Comparison of ENCODE assay signal across 28 mouse cellular contexts in the genomic region with DNA sequence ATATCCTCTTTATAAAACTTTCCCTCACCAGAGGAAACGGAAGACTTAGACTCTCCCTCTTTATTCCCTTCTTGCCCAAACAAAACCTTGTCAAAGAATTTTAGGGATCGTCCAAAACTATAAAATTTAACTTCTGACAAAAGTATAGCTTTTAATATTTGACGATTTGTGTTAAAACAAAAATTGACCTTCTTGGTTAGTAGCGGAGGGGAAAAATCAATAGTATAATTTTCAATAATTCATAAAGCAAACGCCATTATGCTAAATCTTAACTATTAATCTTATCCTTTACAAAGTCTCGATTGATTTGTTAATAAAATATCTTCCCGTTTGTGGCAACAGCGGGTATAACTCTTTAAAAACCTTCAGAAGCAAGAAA. TPM values are rescaled to one million over a fixed set of nuclear protein-coding genes. Genes with fewer than 3 reads are reported as not detected.
A peak's percentile ranks its signal among the peaks of the same experiment; 100 is the strongest.
DNase-seq lines count a peak whose midpoint lies in the region; ATAC-seq lines count a peak whose summit lies in the region.
"Had no signal": no experiment of that assay in that cellular context is flagged by ENCODE, and none has a peak within 500 bp of the region (broad histone marks: within the 10 kb centered on the region; RNA-seq: fewer than 3 reads in every experiment).

No protein-coding gene starts in this region.

- 10% methylated on average over 8 of the region's 8 CpGs for WGBS in intestine, embryonic 16.5 days
- WGBS in intestine, embryonic 15.5 days = 12% methylated on average over 8 of the region's 8 CpGs
- 9% methylated on average over 8 of the region's 8 CpGs for WGBS in midbrain, embryonic 11.5 days
- 9% methylated on average over 8 of the region's 8 CpGs for WGBS in midbrain, embryonic 10.5 days
- 18% methylated on average over 8 of the region's 8 CpGs for WGBS in limb, embryonic 15.5 days

- H3K36me3 ChIP-seq in intestine, embryonic 16.5 days (ENCODE audit: control insufficient read depth, insufficient read depth, low read length) = no peaks in the 10 kb centered on the region
- H3K36me3 ChIP-seq in intestine, embryonic 15.5 days = no peaks in the 10 kb centered on the region
- H3K36me3 ChIP-seq in midbrain, embryonic 11.5 days (ENCODE audit: control insufficient read depth, insufficient read depth, low read length) = no peaks in the 10 kb centered on the region
- no peaks in the 10 kb centered on the region for H3K36me3 ChIP-seq in midbrain, embryonic 10.5 days
- no peaks in the 10 kb centered on the region; the same call in 1 of the 2 replicates for H3K36me3 ChIP-seq in limb, embryonic 15.5 days
- H3K36me3 ChIP-seq: heart, embryonic 13.5 days; liver, embryonic 12.5 days had no signal

- H3K4me1 ChIP-seq in intestine, embryonic 16.5 days (ENCODE audit: control insufficient read depth, insufficient read depth, low read length) = no peaks in the 10 kb centered on the region
- H3K4me1 ChIP-seq in intestine, embryonic 15.5 days (replicated peaks) = peaks cover 10% of the 10 kb centered on the region; the same call in 1 of the 2 replicates
- H3K4me1 ChIP-seq in midbrain, embryonic 11.5 days (ENCODE audit: control insufficient read depth, insufficient read depth, low read length) = peaks cover 6% of the 10 kb centered on the region; the same call in 1 of the 2 replicates
- peaks cover 8% of the 10 kb centered on the region for H3K4me1 ChIP-seq in midbrain, embryonic 10.5 days
- peaks cover 31% of the 10 kb centered on the region for H3K4me1 ChIP-seq in limb, embryonic 15.5 days
- H3K4me1 ChIP-seq: liver, embryonic 12.5 days had no signal

- peak overlapping the region; percentile 9; the same call in 1 of the 2 replicates for H3K4me2 ChIP-seq in intestine, embryonic 16.5 days (ENCODE audit: low read depth, low read length)
- no peak overlapping the region for H3K4me2 ChIP-seq in intestine, embryonic 15.5 days (replicated peaks)
- no peak overlapping the region for H3K4me2 ChIP-seq in midbrain, embryonic 11.5 days
- H3K4me2 ChIP-seq in limb, embryonic 15.5 days = peak overlapping the region; percentile 62
- H3K4me2 ChIP-seq: heart, embryonic 13.5 days; liver, embryonic 12.5 days had no signal

- peak; percentile 93 for DNase-seq in midbrain, embryonic 11.5 days (ENCODE audit: low spot score, missing footprints)
- no peak for DNase-seq in midbrain, embryonic 10.5 days (ENCODE audit: low spot score)
- DNase-seq in thymus, postnatal 36 days = no peak
- DNase-seq in retina, postnatal 1 day = no peak
- DNase-seq: adrenal gland, postnatal 25 days; cerebellum, adult 9-10 months; forebrain, postnatal 0 days; gastrocnemius, postnatal 36 days; heart, adult 2 months; heart, postnatal 14 days; layer of hippocampus, postnatal 36 days; lung, adult 18-20 months; lung, postnatal 14 days; midbrain, embryonic 14.5 days; right cerebral cortex, postnatal 14 days; thymus, adult 2 months had no signal

- H3K9ac ChIP-seq in intestine, embryonic 16.5 days (ENCODE audit: low read depth, low read length) = no peak overlapping the region
- H3K9ac ChIP-seq in intestine, embryonic 15.5 days = no peak overlapping the region
- H3K9ac ChIP-seq in midbrain, embryonic 11.5 days (ENCODE audit: low read length) = no peak overlapping the region
- H3K9ac ChIP-seq in limb, embryonic 15.5 days = peak overlapping the region; percentile 31; the same call in 1 of the 2 replicates
- H3K9ac ChIP-seq: forebrain, postnatal 0 days; heart, embryonic 13.5 days; liver, embryonic 12.5 days had no signal

- H3K9me3 ChIP-seq in intestine, embryonic 16.5 days (ENCODE audit: control insufficient read depth, low read length) = no peaks in the 10 kb centered on the region
- H3K9me3 ChIP-seq in intestine, embryonic 15.5 days = no peaks in the 10 kb centered on the region
- H3K9me3 ChIP-seq in midbrain, embryonic 11.5 days (ENCODE audit: control insufficient read depth, low read length) = no peaks in the 10 kb centered on the region
- no peaks in the 10 kb centered on the region for H3K9me3 ChIP-seq in midbrain, embryonic 10.5 days (replicated peaks)
- H3K9me3 ChIP-seq in limb, embryonic 15.5 days = no peaks in the 10 kb centered on the region
- H3K9me3 ChIP-seq: heart, embryonic 13.5 days; liver, embryonic 12.5 days had no signal

- peaks cover 83% of the 10 kb centered on the region for H3K27me3 ChIP-seq in intestine, embryonic 16.5 days (replicated peaks; ENCODE audit: control insufficient read depth, insufficient read depth, low read length)
- H3K27me3 ChIP-seq in intestine, embryonic 15.5 days (replicated peaks) = peaks cover 82% of the 10 kb centered on the region
- H3K27me3 ChIP-seq in midbrain, embryonic 11.5 days (ENCODE audit: control insufficient read depth, insufficient read depth, low read length) = peaks cover 94% of the 10 kb centered on the region
- H3K27me3 ChIP-seq in midbrain, embryonic 10.5 days (ENCODE audit: low read depth, poor library complexity, severe bottlenecking) = peaks cover 100% of the 10 kb centered on the region
- H3K27me3 ChIP-seq in limb, embryonic 15.5 days = peaks cover 72% of the 10 kb centered on the region

- ATAC-seq in intestine, embryonic 16.5 days = no peak
- ATAC-seq in intestine, embryonic 15.5 days = no peak
- ATAC-seq in midbrain, embryonic 11.5 days (ENCODE audit: low FRiP score) = no peak
- ATAC-seq in limb, embryonic 15.5 days (ENCODE audit: insufficient number of reproducible peaks, low FRiP score, low TSS enrichment, low read depth) = no peak
- ATAC-seq: CD4-positive, CD25-positive, alpha-beta regulatory T cell, adult 4 months; forebrain, postnatal 0 days; hindbrain, postnatal 0 days; liver, embryonic 12.5 days had no signal

- peak overlapping the region; percentile 18; the same call in 1 of the 2 replicates for H3K4me3 ChIP-seq in intestine, embryonic 16.5 days (ENCODE audit: low read length)
- no peak overlapping the region; the same call in 1 of the 2 replicates for H3K4me3 ChIP-seq in intestine, embryonic 15.5 days (replicated peaks)
- no peak overlapping the region for H3K4me3 ChIP-seq in midbrain, embryonic 11.5 days (ENCODE audit: low read depth, low read length)
- no peak overlapping the region for H3K4me3 ChIP-seq in midbrain, embryonic 10.5 days
- H3K4me3 ChIP-seq in limb, embryonic 15.5 days = peak overlapping the region; percentile 44
- H3K4me3 ChIP-seq: heart, adult 2 months; heart, embryonic 13.5 days; liver, embryonic 12.5 days had no signal

- H3K27ac ChIP-seq in intestine, embryonic 16.5 days (ENCODE audit: low read length) = no peak overlapping the region
- H3K27ac ChIP-seq in intestine, embryonic 15.5 days = no peak overlapping the region
- H3K27ac ChIP-seq in midbrain, embryonic 11.5 days (ENCODE audit: low read depth, low read length) = no peak overlapping the region
- no peak overlapping the region for H3K27ac ChIP-seq in midbrain, embryonic 10.5 days (replicated peaks)
- H3K27ac ChIP-seq in limb, embryonic 15.5 days = peak overlapping the region; percentile 74; the same call in 1 of the 2 replicates
- H3K27ac ChIP-seq: heart, adult 2 months; heart, embryonic 13.5 days; hindbrain, postnatal 0 days; liver, embryonic 12.5 days; stomach, postnatal 0 days had no signal

RNA-seq across cellular contexts. Expression of gene Hoxd10, which starts 1.4 kb away (rescaled TPM):
- polyA plus RNA-seq in intestine, embryonic 16.5 days (2015; fragmentation: Nextera tagmentation; extraction: Ambion mirVana) = 3.7 and 4.4 TPM in 2 replicates
- polyA plus RNA-seq in intestine, embryonic 15.5 days (2015; fragmentation: Nextera tagmentation; extraction: Ambion mirVana) = 4.8 and 7.9 TPM in 2 replicates
- polyA plus RNA-seq in midbrain, embryonic 11.5 days (2014; fragmentation: Nextera tagmentation; extraction: Ambion mirVana) = not detected in 2 replicates
- polyA plus RNA-seq in midbrain, embryonic 10.5 days (2016; fragmentation: Nextera tagmentation; extraction: Ambion mirVana) = not detected in 2 replicates
- polyA plus RNA-seq in limb, embryonic 15.5 days (2015; fragmentation: Nextera tagmentation; extraction: Ambion mirVana) = 12.4 and 14.5 TPM in 2 replicates
- polyA plus RNA-seq: CD4-positive, CD25-positive, alpha-beta regulatory T cell, adult 4 months; embryonic facial prominence, embryonic 11.5 days; forebrain, embryonic 11.5 days; forebrain, postnatal 0 days; heart, adult 2 months; hindbrain, embryonic 11.5 days; hindbrain, postnatal 0 days; liver, embryonic 12.5 days; midbrain, embryonic 14.5 days; stomach, postnatal 0 days; thymus, adult 2 months had no signal

RNA-seq across cellular contexts. Expression of gene Hoxd9, which starts 7.2 kb away (rescaled TPM):
- 1.8 and 2.5 TPM in 2 replicates for polyA plus RNA-seq in intestine, embryonic 16.5 days (2015; fragmentation: Nextera tagmentation; extraction: Ambion mirVana)
- polyA plus RNA-seq in intestine, embryonic 15.5 days (2015; fragmentation: Nextera tagmentation; extraction: Ambion mirVana) = 4.4 and 5.9 TPM in 2 replicates
- polyA plus RNA-seq in midbrain, embryonic 11.5 days (2014; fragmentation: Nextera tagmentation; extraction: Ambion mirVana) = not detected in 2 replicates
- not detected in 2 replicates for polyA plus RNA-seq in midbrain, embryonic 10.5 days (2016; fragmentation: Nextera tagmentation; extraction: Ambion mirVana)
- polyA plus RNA-seq in limb, embryonic 15.5 days (2015; fragmentation: Nextera tagmentation; extraction: Ambion mirVana) = 7.1 TPM in 2 replicates
- polyA plus RNA-seq: CD4-positive, CD25-positive, alpha-beta regulatory T cell, adult 4 months; forebrain, embryonic 11.5 days; forebrain, postnatal 0 days; heart, embryonic 13.5 days; hindbrain, postnatal 0 days; midbrain, embryonic 14.5 days had no signal

RNA-seq across cellular contexts. Expression of gene Hoxd11, which starts 11.0 kb away (rescaled TPM):
- polyA plus RNA-seq in intestine, embryonic 16.5 days (2015; fragmentation: Nextera tagmentation; extraction: Ambion mirVana) = 0.69 and 1.1 TPM in 2 replicates
- 1.2 and 2.3 TPM in 2 replicates for polyA plus RNA-seq in intestine, embryonic 15.5 days (2015; fragmentation: Nextera tagmentation; extraction: Ambion mirVana)
- not detected in 2 replicates for polyA plus RNA-seq in midbrain, embryonic 11.5 days (2014; fragmentation: Nextera tagmentation; extraction: Ambion mirVana)
- polyA plus RNA-seq in midbrain, embryonic 10.5 days (2016; fragmentation: Nextera tagmentation; extraction: Ambion mirVana) = not detected in 2 replicates
- polyA plus RNA-seq in limb, embryonic 15.5 days (2015; fragmentation: Nextera tagmentation; extraction: Ambion mirVana) = 7.1 and 10.3 TPM in 2 replicates
- polyA plus RNA-seq: brain, embryonic 14.5 days; CD4-positive, CD25-positive, alpha-beta regulatory T cell, adult 4 months; embryonic facial prominence, embryonic 11.5 days; forebrain, embryonic 11.5 days; forebrain, postnatal 0 days; heart, adult 2 months; heart, embryonic 13.5 days; hindbrain, embryonic 11.5 days; hindbrain, postnatal 0 days; liver, embryonic 12.5 days; midbrain, embryonic 14.5 days; stomach, postnatal 0 days; thymus, adult 2 months had no signal

RNA-seq across cellular contexts. Expression of gene Hoxd8, which starts 14.1 kb away (rescaled TPM):
- 3.1 TPM in 2 replicates for polyA plus RNA-seq in intestine, embryonic 16.5 days (2015; fragmentation: Nextera tagmentation; extraction: Ambion mirVana)
- polyA plus RNA-seq in intestine, embryonic 15.5 days (2015; fragmentation: Nextera tagmentation; extraction: Ambion mirVana) = 4.2 and 5.1 TPM in 2 replicates
- 0.11 TPM in 1 of 2 replicates, not detected in the other for polyA plus RNA-seq in midbrain, embryonic 11.5 days (2014; fragmentation: Nextera tagmentation; extraction: Ambion mirVana)
- polyA plus RNA-seq in midbrain, embryonic 10.5 days (2016; fragmentation: Nextera tagmentation; extraction: Ambion mirVana) = not detected in 2 replicates
- polyA plus RNA-seq in limb, embryonic 15.5 days (2015; fragmentation: Nextera tagmentation; extraction: Ambion mirVana) = 5.9 and 7.3 TPM in 2 replicates
- polyA plus RNA-seq: CD4-positive, CD25-positive, alpha-beta regulatory T cell, adult 4 months; forebrain, embryonic 11.5 days; hindbrain, postnatal 0 days; midbrain, embryonic 14.5 days had no signal

RNA-seq across cellular contexts. Expression of gene Hoxd12, which starts 15.5 kb away (rescaled TPM):
- polyA plus RNA-seq in intestine, embryonic 16.5 days (2015; fragmentation: Nextera tagmentation; extraction: Ambion mirVana) = 0.32 and 0.60 TPM in 2 replicates
- 0.45 and 1.1 TPM in 2 replicates for polyA plus RNA-seq in intestine, embryonic 15.5 days (2015; fragmentation: Nextera tagmentation; extraction: Ambion mirVana)
- polyA plus RNA-seq in midbrain, embryonic 11.5 days (2014; fragmentation: Nextera tagmentation; extraction: Ambion mirVana) = not detected in 2 replicates
- not detected in 2 replicates for polyA plus RNA-seq in midbrain, embryonic 10.5 days (2016; fragmentation: Nextera tagmentation; extraction: Ambion mirVana)
- 27.0 and 30.6 TPM in 2 replicates for polyA plus RNA-seq in limb, embryonic 15.5 days (2015; fragmentation: Nextera tagmentation; extraction: Ambion mirVana)
- polyA plus RNA-seq: brain, embryonic 14.5 days; CD4-positive, CD25-positive, alpha-beta regulatory T cell, adult 4 months; embryonic facial prominence, embryonic 11.5 days; forebrain, embryonic 11.5 days; forebrain, postnatal 0 days; heart, adult 2 months; heart, embryonic 13.5 days; hindbrain, embryonic 11.5 days; hindbrain, postnatal 0 days; liver, embryonic 12.5 days; midbrain, embryonic 14.5 days; stomach, postnatal 0 days; thymus, adult 2 months had no signal

Comparison
In these comparisons a context has a peak if more than half of its experiments do, and no peak if none do; other contexts are left out.
1. H3K4me2 ChIP-seq: peak in intestine, embryonic 16.5 days (single experiment) and limb, embryonic 15.5 days (single experiment); none in intestine, embryonic 15.5 days (single experiment) and midbrain, embryonic 11.5 days (single experiment).
2. H3K4me3 ChIP-seq: peak in intestine, embryonic 16.5 days (single experiment) and limb, embryonic 15.5 days (single experiment); none in intestine, embryonic 15.5 days (single experiment), midbrain, embryonic 11.5 days (single experiment) and midbrain, embryonic 10.5 days (single experiment).